Mouse (Mus musculus) olfactory bulb, adult 2 months (tissue): ENCODE results near the gene Cdc42ep3.

Source experiments
- CTCF ChIP-seq: fragments of 200-500 bp; IDR thresholded peaks from 2 replicates; pipeline ENCODE4 v1.5.1; 2012; ENCODE audit warnings: low read depth, mild to moderate bottlenecking, low read length, moderate library complexity; ENCODE audit not compliant: insufficient read depth
- POLR2A ChIP-seq: fragments of 200-500 bp; IDR thresholded peaks from 2 replicates; pipeline ENCODE4 v1.6.1; 2012; ENCODE audit warnings: mild to moderate bottlenecking, low read depth, low read length, moderate library complexity; ENCODE audit not compliant: insufficient read depth

- TF ChIP-seq CTCF (no peak), POLR2A (no peak)
These were observed 5.5 kb downstream of the Cdc42ep3 start for GRCm38 (mm10) chr17:79349371-79349770.
